Mouse (Mus musculus): Measurements from ENCODE around the gene Tcf12. TPM values are rescaled to one million over a fixed set of nuclear protein-coding genes. Genes with fewer than 3 reads are reported as not detected.

The Tcf12 gene
- total and polyA plus RNA-seq, 3 experiments: 41.4 to 42.3 (median 41.7) TPM

GRCm38 (mm10) chr9:71940016-71940415 lies 171.7 kb downstream of the Tcf12 start:
- no peak overlapping the region for H3K4me2 ChIP-seq (ENCODE audit: insufficient read depth, low read depth, poor library complexity, severe bottlenecking)
- in situ Hi-C loops (cut with MboI; ENCODE audit: low pct_ligation_motif_present, low pct_unique_long_range_greater_than_20kb, low sequenced_read_pairs): no loop called here
- H3K4me1 ChIP-seq (ENCODE audit: control insufficient read depth in 1 of 2, insufficient read depth in 2 of 2): no peaks in the 10 kb centered on the region
- DNase-seq (ENCODE audit: extremely low read depth): no peak
- dilution Hi-C loops (cut with MboI; ENCODE audit: extremely low pct_ligation_motif_present, extremely low pct_unique_long_range_greater_than_20kb, low sequenced_read_pairs): no loop called here
- H3K9ac ChIP-seq (ENCODE audit: insufficient read depth, low read depth): no peak overlapping the region
- no peaks in the 10 kb centered on the region for H3K79me2 ChIP-seq (replicated peaks; ENCODE audit: control insufficient read depth, extremely low read depth, insufficient read depth, poor library complexity, severe bottlenecking)
- H3K27me3 ChIP-seq (replicated peaks): no peaks in the 10 kb centered on the region
- no peaks in the 10 kb centered on the region for H3K9me3 ChIP-seq (replicated peaks; ENCODE audit: low read length)
- TF ChIP-seq MAZ (IDR thresholded peaks at IDR 0.05; ENCODE audit: low read depth, low read length) (no peak), POLR2AphosphoS2 (IDR thresholded peaks at IDR 0.05; ENCODE audit: low read depth, low read length) (no peak), EP300 (IDR thresholded peaks at IDR 0.05; ENCODE audit: low read length) (no peak), IRF4 (IDR thresholded peaks at IDR 0.05; ENCODE audit: low read depth, low read length) (no peak), NRF1 (IDR thresholded peaks at IDR 0.05; ENCODE audit: low read depth, low read length) (no peak), MYC (IDR thresholded peaks at IDR 0.05; ENCODE audit: low read depth, low read length) (no peak), JUND (conservative IDR thresholded peaks at IDR 0.05; ENCODE audit: low read depth, low read length) (no peak), POLR2A (IDR thresholded peaks at IDR 0.05; ENCODE audit: low read depth, low read length) (no peak)
- H3K4me3 ChIP-seq (replicated peaks in 1 of 3; ENCODE audit: low read depth in 2 of 3, low read length in 2 of 3, poor library complexity in 1 of 3): no peak overlapping the region
- peaks cover 0 to 5% of the 10 kb centered on the region in 2 experiments for H3K36me3 ChIP-seq (replicated peaks in 1 of 2; ENCODE audit: control insufficient read depth in 1 of 2, insufficient read depth in 1 of 2, low read length in 1 of 2)
- H3K27ac ChIP-seq (ENCODE audit: insufficient read depth, low read depth): no peak overlapping the region

DNA sequence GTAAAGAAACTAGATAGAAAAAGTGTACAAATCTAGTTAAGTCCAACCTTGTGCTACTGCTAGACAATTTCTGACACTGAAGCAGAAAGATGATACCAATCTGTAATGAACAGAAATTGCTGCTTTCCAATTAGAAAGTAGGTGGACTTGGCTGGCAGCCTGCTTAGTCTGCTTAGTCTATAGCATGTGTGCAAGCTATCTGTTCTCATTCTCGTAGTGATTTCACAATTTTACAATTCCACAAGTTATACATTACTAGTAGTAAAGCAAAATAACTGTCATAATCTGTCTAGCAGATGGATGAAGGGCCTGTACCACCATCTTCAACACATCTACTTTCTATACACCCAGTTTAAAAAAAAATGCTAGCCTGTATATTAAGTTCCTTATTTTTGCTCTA lies 175.5 kb downstream of the Tcf12 start:
- no peaks in the 10 kb centered on the region for H3K79me2 ChIP-seq (replicated peaks; ENCODE audit: control insufficient read depth, extremely low read depth, insufficient read depth, poor library complexity, severe bottlenecking)
- dilution Hi-C loops (cut with MboI; ENCODE audit: extremely low pct_ligation_motif_present, extremely low pct_unique_long_range_greater_than_20kb, low sequenced_read_pairs): no loop called here
- in situ Hi-C loops (cut with MboI; ENCODE audit: low pct_ligation_motif_present, low pct_unique_long_range_greater_than_20kb, low sequenced_read_pairs): no loop called here

DNA sequence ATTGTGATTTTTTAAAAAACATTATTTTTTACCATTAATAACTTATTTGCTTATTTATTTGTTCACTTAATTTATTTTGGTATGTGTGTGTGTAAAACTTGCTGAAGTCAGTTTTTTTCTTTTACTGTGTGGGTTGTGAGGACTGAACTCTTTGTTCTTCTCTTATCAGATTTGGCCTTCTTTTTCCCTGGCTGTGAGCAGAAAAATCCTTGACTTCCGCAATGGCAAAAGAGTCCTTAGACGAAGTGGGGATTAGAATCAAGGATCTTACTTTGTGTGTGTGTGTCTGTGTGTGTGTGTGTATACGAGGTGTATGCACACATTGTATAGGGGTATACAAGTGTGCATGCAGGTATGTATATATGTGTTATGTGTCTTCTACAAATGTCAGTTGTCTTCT lies 176.8 kb downstream of the Tcf12 start:
- Histone ChIP-seq H3K27me3 (replicated peaks) (no peaks in the 10 kb centered on the region), H3K27ac (ENCODE audit: insufficient read depth, low read depth) (no peak overlapping the region), H3K4me2 (ENCODE audit: insufficient read depth, low read depth, poor library complexity, severe bottlenecking) (no peak overlapping the region), H3K9me3 (replicated peaks; ENCODE audit: low read length) (no peaks in the 10 kb centered on the region), H3K4me3 (replicated peaks in 1 of 3; ENCODE audit: low read depth in 2 of 3, low read length in 2 of 3, poor library complexity in 1 of 3) (no peak overlapping the region), H3K79me2 (replicated peaks; ENCODE audit: control insufficient read depth, extremely low read depth, insufficient read depth, poor library complexity, severe bottlenecking) (no peaks in the 10 kb centered on the region), H3K9ac (ENCODE audit: insufficient read depth, low read depth) (no peak overlapping the region), H3K4me1 (ENCODE audit: control insufficient read depth in 1 of 2, insufficient read depth in 2 of 2) (no peaks in the 10 kb centered on the region), H3K36me3 (replicated peaks in 1 of 2; ENCODE audit: control insufficient read depth in 1 of 2, insufficient read depth in 1 of 2, low read length in 1 of 2) (peaks cover 0 to 6% of the 10 kb centered on the region in 2 experiments)
- no peak for DNase-seq (ENCODE audit: extremely low read depth)
- no peak for TF ChIP-seq IRF4 (IDR thresholded peaks at IDR 0.05; ENCODE audit: low read depth, low read length)
- TF ChIP-seq ELF1 (IDR thresholded peaks at IDR 0.05; ENCODE audit: low read depth, low read length): no peak
- no peak for TF ChIP-seq ETS1 (conservative IDR thresholded peaks at IDR 0.05; ENCODE audit: low read depth, low read length)
- no peak for TF ChIP-seq MAFK (IDR thresholded peaks at IDR 0.05; ENCODE audit: insufficient replicate concordance, low read length)
- in situ Hi-C loops (cut with MboI; ENCODE audit: low pct_ligation_motif_present, low pct_unique_long_range_greater_than_20kb, low sequenced_read_pairs): no loop called here
- dilution Hi-C loops (cut with MboI; ENCODE audit: extremely low pct_ligation_motif_present, extremely low pct_unique_long_range_greater_than_20kb, low sequenced_read_pairs): no loop called here

More for the DNA sequence above, 175.5 kb downstream of the Tcf12 start:
- no peaks in the 10 kb centered on the region for H3K4me1 ChIP-seq (ENCODE audit: control insufficient read depth in 1 of 2, insufficient read depth in 2 of 2)
- no peak overlapping the region for H3K4me2 ChIP-seq (ENCODE audit: insufficient read depth, low read depth, poor library complexity, severe bottlenecking)
- DNase-seq (ENCODE audit: extremely low read depth): no peak
- no peaks in the 10 kb centered on the region for H3K27me3 ChIP-seq (replicated peaks)
- TF ChIP-seq BHLHE40 (IDR thresholded peaks at IDR 0.05; ENCODE audit: low read depth, low read length) (no peak), MAFK (IDR thresholded peaks at IDR 0.05; ENCODE audit: insufficient replicate concordance, low read length) (no peak), MXI1 (IDR thresholded peaks at IDR 0.05; ENCODE audit: low read depth, low read length) (no peak), CHD1 (IDR thresholded peaks at IDR 0.05; ENCODE audit: low read depth, low read length) (no peak), POLR2A (IDR thresholded peaks at IDR 0.05; ENCODE audit: low read depth, low read length) (no peak), CHD2 (IDR thresholded peaks at IDR 0.05; ENCODE audit: low read length) (no peak), ZC3H11A (IDR thresholded peaks at IDR 0.05; ENCODE audit: low read depth, low read length) (no peak), E2F4 (IDR thresholded peaks at IDR 0.05; ENCODE audit: insufficient replicate concordance, low read depth, low read length) (no peak), UBTF (IDR thresholded peaks at IDR 0.05; ENCODE audit: low read depth, low read length) (no peak), POLR2AphosphoS2 (IDR thresholded peaks at IDR 0.05; ENCODE audit: low read depth, low read length) (no peak), NELFE (IDR thresholded peaks at IDR 0.05; ENCODE audit: low read depth, low read length) (no peak), MAX (IDR thresholded peaks at IDR 0.05; ENCODE audit: low read length) (no peak), NRF1 (IDR thresholded peaks at IDR 0.05; ENCODE audit: low read depth, low read length) (no peak), MYC (IDR thresholded peaks at IDR 0.05; ENCODE audit: low read depth, low read length) (no peak)
- H3K9ac ChIP-seq (ENCODE audit: insufficient read depth, low read depth): no peak overlapping the region
- H3K27ac ChIP-seq (ENCODE audit: insufficient read depth, low read depth): no peak overlapping the region
- peaks cover 0 to 3% of the 10 kb centered on the region in 2 experiments for H3K36me3 ChIP-seq (replicated peaks in 1 of 2; ENCODE audit: control insufficient read depth in 1 of 2, insufficient read depth in 1 of 2, low read length in 1 of 2)
- H3K9me3 ChIP-seq (replicated peaks; ENCODE audit: low read length): no peaks in the 10 kb centered on the region
- no peak overlapping the region for H3K4me3 ChIP-seq (replicated peaks in 1 of 3; ENCODE audit: low read depth in 2 of 3, low read length in 2 of 3, poor library complexity in 1 of 3)

All from CH12.LX (cell line).